Mouse (Mus musculus) cerebellum, postnatal 25 days (tissue): ENCODE measurements around the gene Tnfrsf13b.
A peak's percentile ranks its signal among the peaks of the same experiment; 100 is the strongest.
"Not testable (repeated sequence)": the region's sequence is repeated elsewhere in the genome, so short reads cannot be mapped to it uniquely, and the experiment has no call there.

Experiments used
- DNase-seq, 2 experiments: peaks; one replicate each; pipeline ENCODE4 v3.0.0; 2021; ENCODE audit warnings: mixed read lengths in 2 of 2

Gene Tnfrsf13b

DNA sequence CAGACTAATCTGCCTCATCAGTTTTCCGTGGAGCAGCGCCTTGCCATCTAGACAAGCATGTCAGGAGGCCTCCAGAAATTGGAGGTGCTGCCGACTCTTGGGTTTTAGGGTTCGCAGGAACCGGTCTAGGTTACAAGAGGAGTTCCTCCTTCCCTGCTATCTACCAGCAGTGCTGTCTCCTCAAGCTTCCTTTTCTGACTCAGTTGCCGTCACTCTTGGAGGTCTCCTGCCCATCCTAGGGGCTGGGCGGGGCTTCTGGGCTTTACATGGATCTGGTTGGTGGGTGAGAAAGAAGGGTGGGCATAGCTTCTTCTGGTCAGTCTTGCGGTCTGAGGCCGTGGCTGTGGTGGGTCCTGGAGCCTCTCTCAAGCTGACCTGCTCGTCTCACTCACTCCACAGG lies 2.8 kb downstream of the Tnfrsf13b start:
- no peak for DNase-seq

DNA sequence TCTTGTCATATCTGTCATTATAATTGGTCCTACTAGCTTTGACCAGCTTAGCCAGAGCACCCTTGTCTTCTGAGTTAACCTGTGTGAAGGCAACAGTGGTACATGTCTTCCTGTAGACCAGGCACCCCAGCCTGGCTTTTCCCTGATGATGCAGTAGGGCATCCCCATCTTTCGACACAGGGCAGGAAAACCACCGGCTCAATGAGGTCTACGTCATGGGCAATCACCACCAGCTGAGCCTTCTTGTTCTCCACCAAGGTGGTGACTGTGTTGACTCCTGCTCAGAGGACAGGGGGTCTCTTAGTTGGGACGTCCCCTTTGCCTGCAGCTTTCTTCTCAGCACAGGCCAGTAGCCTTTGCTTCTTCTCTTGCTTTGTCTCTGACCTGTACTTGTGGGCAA lies 4.1 kb downstream of the Tnfrsf13b start:
- DNase-seq: not testable (repeated sequence)

DNA sequence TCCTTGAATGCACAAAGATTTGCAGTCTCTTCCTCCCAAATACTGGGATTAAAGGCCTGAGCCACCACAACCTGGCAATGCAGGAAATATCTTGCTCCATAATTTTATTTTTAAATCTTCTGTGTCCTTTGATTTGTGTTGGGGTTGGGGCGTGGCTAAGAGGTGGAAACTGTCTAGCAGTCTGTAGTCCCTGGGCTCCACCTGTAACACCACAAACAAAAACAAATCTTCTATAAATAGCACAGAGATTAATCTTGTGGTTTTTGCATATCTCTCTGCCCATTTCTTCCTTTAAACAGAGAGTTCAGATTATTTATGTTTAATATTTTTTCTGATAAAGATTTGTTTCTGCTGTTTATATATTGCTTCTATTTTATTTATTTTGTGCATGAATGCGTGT lies 6.4 kb downstream of the Tnfrsf13b start:
- no peak for DNase-seq

DNA sequence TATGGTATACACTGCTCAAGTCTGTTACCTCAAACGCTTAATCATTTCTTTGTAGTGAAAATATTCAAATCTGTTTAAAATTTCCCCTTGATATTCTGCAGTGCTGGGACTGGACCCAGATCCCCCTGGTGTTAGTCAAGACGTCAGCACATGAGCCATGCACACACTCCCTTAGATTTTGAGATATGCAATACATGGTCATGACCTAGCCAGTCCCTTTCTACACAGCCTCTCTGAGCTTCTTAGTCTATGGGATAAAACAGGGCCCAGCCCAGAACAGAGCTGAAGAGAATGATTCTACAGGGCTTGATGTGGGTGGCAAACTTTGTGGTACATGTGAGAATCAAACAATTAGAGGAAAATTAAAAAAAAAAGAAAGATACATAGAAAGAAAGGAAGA lies 15.1 kb downstream of the Tnfrsf13b start:
- no peak for DNase-seq

GRCm38 (mm10) chr11:61142262-61142661 lies 15.7 kb downstream of the Tnfrsf13b start:
- DNase-seq: no peak

DNA sequence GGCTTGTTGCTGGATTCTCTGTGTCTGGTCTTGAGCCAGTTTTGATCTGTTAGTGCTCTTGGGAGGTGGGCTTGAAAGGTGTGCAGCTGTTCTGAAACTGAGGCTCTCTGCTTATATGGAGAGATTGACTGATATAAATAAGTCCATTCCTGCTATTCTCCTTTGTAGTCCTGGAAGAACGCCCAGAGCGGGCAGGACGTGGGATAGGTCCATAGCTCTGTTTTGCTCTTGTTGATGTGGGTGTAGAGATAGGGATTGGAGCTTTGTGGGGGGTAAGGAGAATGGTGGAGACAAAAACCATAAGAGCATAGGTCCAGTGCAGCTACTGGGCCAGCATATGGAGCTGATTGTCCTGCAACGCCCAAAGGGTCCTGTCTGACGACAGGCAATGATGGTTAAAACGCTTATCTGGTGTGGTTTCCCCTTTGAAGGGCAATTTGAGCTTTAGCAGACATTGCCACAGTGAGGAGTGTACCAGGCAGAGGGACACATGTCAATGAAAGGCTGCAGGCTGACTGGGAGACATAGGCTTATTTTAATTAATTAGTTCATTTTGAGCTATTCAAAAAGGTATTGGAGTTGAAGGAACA lies 16.5 kb downstream of the Tnfrsf13b start:
- no peak for DNase-seq

DNA sequence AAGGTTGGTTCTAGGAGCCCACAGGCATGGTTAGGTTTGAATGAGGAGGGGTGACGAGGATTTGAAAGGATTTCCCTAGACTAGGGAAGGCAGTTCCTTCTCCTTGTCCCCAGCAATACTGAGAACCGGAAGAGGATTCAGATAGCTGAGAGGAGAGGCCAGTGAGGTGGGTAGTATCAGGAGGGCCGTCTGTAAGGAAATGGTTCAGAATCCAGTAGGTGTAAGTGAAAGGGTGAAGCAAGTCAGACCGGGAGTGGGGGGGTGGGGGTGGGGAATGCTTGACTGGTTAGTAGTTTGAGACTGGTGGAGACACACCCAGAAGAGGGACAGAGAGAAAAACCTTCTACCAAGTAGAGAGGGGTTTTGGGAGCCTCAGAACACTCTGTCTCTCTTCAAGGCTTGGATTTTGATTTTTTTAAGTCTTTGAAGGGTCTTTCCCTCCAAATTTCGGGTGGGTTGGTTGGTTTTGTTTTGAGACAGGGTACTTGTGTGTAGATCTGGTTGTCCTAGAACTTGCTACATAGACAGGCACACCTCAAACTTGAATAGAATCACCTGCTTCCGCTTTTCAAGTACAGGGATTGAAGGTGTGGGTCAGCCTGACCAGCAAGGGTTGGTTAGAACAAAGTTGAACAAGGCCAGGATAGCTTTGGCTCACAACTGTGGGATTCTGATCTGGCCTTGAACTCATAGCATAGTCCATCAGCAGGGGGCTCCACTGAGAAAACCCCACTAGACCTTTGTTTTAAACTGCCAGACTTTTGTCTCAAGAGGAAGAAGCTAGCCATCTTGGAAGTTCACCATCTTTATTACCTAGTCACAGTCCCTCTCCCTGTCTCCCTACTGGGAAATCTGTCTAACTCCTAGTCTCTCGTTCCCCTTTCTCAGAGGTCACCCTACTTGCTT lies 17.3 kb downstream of the Tnfrsf13b start:
- no peak for DNase-seq

DNA sequence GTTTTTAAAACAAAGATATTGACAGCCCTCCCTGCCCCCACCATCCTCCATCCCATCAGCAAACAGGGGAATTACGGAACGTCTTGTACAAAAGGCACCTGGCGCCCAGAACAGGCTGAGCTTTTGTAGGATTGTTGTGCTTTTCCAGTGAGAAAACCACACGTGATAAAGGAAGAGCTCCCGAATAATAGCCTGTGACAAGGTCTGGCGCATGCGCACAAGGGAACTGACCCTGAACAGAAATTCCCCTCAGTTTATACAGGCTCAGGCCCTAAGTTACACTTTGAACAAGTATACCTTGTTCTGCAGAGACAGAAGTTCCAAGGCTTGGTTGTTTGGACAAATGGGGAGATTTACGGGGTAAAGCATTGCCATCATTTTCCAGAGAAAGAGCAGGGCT lies 19.0 kb downstream of the Tnfrsf13b start:
- no peak for DNase-seq

DNA sequence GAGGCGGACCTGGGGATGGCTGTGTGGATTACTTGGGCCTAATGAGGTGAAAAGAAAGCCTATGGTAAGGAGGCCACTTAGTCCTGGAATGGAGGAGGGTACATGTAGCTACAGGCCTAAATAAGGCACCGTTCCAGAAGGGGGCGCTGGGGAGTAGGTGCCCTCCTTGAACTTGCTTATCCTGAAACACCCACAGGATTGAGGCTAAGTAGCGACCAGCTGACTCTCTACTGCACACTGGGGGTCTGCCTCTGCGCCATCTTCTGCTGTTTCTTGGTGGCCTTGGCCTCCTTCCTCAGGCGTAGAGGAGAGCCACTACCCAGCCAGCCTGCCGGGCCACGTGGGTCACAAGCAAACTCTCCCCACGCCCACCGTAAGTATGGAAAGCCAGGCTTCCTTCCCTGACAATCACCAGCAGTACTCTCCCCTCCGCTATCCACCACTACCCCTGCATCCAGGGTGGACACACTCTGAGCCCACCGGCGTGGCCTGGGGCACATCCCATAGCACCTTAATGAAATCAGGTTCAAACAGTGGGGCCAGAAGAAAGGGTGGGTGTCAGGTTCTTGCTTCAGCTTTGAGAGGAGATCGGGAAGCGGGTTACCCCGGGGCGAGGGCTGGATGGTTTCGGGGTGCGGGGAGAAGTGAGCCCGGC lies 20.2 kb downstream of the Tnfrsf13b start:
- DNase-seq: peak in 1 of 2 experiments; percentile 69

GRCm38 (mm10) chr11:61147300-61147683 lies 20.7 kb downstream of the Tnfrsf13b start:
- DNase-seq: peak; percentile 69 to 79

GRCm38 (mm10) chr11:61150233-61151001 lies 23.9 kb downstream of the Tnfrsf13b start:
- DNase-seq: peak in 1 of 2 experiments; percentile 31

GRCm38 (mm10) chr11:61155727-61156126 lies 29.2 kb downstream of the Tnfrsf13b start:
- peak in 1 of 2 experiments; percentile 67 for DNase-seq

DNA sequence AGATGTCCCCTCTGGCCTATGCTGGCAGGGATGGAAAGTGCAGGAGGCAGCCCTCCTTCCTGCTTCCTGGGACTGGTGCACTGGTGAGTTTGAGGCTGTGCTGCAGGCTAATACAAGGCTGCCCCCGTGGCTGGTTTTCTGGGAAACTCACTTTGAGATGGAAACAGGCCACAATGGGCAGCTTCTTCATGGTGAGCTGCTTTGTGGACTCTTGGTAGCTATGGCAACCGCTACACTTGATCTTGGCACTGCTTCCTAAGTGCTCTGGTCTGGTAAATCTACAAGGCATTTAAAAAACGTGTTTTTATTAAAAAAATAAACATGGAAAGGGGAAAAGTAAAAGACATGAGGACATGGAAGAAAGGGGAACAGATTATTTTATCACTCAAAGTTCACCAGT lies 31.6 kb downstream of the Tnfrsf13b start:
- no peak for DNase-seq

DNA sequence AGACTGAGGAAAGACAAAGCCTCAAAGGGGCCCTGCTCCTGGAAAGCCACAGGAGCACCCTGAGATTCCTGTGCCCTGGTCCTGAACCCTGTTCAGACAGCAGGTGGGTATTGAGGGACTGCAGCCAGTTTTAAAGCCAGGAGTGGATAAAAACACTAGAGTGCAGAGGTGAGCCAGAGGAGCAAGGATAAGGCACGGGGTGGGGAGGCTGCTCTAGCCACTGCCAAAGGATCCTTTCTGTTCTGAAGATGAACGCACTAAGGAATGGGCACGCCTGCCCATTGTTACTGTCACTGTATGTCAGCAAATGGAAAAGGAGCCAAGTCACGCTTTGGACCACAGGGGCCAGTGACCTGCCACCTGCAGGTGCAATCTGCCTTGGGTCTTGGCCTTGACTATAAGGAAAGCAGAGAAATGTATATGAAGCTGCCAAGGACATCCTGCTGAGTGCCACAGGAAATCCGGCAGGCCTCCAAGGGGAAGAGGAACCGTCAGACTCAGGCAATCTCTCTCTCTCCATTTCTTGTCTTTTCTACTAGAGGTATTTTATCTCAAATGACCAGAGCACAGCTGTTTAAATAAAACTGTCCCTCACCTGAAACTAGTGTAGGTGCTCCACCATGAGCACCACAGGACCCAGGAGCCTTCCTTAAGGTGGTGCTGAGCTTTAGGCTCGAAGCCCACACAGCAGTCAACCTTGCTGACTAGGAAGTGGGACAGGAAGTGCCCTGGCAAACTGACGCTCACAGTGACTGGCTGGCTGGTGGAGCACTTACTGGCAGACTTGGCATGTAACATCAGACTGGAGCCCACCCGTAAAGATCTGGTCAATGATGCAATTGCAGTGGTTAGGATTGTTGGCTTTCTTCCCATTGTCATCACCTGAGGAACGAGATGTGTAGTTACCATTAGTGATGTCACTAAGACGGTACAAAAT lies 33.5 kb downstream of the Tnfrsf13b start:
- peak; percentile 84 to 88 for DNase-seq

GRCm38 (mm10) chr11:61161121-61161520 lies 34.6 kb downstream of the Tnfrsf13b start:
- DNase-seq: peak in 1 of 2 experiments; percentile 31

GRCm38 (mm10) chr11:61162776-61163175 lies 36.2 kb downstream of the Tnfrsf13b start:
- no peak for DNase-seq

GRCm38 (mm10) chr11:61163341-61163740 lies 36.8 kb downstream of the Tnfrsf13b start:
- DNase-seq: no peak

DNA sequence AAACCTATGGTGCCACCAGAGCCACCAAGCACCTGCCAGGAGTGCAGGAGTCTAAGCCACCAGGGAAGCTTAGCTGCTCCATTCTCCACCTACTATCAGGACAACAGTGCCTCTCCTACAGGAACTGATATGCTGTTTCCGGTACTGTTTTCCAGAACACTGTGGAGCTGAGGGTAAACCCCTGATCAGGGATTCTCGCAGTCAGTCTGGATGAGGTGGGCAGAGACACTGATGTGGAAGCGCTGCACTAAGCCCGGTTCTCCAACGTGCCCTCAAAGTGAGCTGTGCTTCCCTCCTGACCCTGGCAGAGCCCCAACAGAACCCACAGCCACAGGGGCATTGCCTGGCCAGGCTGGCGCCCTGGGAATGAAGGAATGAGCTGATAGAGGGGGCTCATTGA lies 37.8 kb downstream of the Tnfrsf13b start:
- no peak for DNase-seq

DNA sequence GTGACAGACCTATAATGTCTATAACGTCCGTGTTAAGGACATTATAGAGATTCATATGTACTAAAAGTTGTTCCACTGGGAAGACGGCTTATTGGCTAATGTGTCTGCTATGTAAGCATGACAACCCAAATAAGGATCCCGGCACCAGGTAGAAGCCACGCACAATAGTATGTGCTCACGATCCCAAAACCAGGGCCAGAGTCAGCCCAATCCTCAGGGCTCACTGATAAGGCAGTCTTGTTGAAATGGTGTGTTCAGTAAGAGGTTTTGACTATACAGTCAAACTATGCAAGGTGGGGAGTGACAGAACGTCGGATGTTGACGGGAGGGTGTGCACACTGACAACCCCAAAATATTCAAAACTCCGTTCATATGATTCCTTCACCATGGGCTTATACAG lies 38.3 kb downstream of the Tnfrsf13b start:
- DNase-seq: no peak

GRCm38 (mm10) chr11:61170184-61170583 lies 43.6 kb downstream of the Tnfrsf13b start:
- DNase-seq: peak in 1 of 2 experiments; percentile 51

DNA sequence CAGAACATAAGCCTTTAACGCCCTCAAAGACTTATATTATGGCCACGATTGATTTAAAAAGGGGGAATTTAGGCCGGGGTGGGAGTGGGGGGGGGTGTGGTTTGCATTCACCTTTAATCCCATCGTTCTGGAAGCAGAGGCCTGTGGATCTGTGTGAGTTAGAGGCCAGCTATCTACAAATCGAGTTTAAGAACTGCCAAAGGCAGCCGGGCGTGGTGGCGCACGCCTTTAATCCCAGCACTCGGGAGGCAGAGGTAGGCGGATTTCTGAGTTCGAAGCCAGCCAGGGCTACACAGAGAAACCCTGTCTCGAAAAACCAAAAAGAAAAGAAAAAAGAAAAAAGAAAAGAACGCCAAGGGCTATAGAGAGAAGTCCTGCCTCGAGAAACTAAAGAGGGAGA lies 46.9 kb downstream of the Tnfrsf13b start:
- peak; percentile 44 to 56 for DNase-seq
